ENCODE assay signal across 8 mouse cellular contexts in genomic region chr11:3862661-3863453, GRCm38 (mm10). TPM values are rescaled to one million over a fixed set of nuclear protein-coding genes. Genes with fewer than 3 reads are reported as not detected.
DNase-seq lines count a peak whose midpoint lies in the region; ATAC-seq lines count a peak whose summit lies in the region.

No protein-coding gene starts in this region.

- peak; percentile 72 to 73 for DNase-seq in cerebellum, adult 18-20 months
- no peak for DNase-seq in cerebellum, postnatal 4 days (ENCODE audit: low spot score in 2 of 2)
- DNase-seq in MN1 (ENCODE audit: low spot score) = no peak
- no peak for DNase-seq in embryo, embryonic 10 days (ENCODE audit: low spot score)

- H3K9ac ChIP-seq in limb, embryonic 12.5 days (replicated peaks) = no peak overlapping the region
- H3K9ac ChIP-seq in stomach, embryonic 15.5 days = no peak overlapping the region

- peaks cover 31% of the 10 kb centered on the region for H3K4me1 ChIP-seq in megakaryocyte, embryonic 14.5 days
- H3K4me1 ChIP-seq in limb, embryonic 12.5 days (replicated peaks) = peaks cover 5% of the 10 kb centered on the region; the same call in 1 of the 2 replicates
- H3K4me1 ChIP-seq in stomach, embryonic 15.5 days = 0 out of 2 replicates have a peak, but pooled peaks cover 7% of the 10 kb centered on the region

- H3K4me3 ChIP-seq in megakaryocyte, embryonic 14.5 days (replicated peaks) = peak overlapping the region; percentile 92
- H3K4me3 ChIP-seq in limb, embryonic 12.5 days (replicated peaks) = peak overlapping the region; percentile 53
- H3K4me3 ChIP-seq in stomach, embryonic 15.5 days (replicated peaks) = peak overlapping the region; percentile 51

- H3K4me2 ChIP-seq in limb, embryonic 12.5 days = peak overlapping the region; percentile 79
- peak overlapping the region; percentile 97 for H3K4me2 ChIP-seq in stomach, embryonic 15.5 days

- no peak overlapping the region for H3K27ac ChIP-seq in limb, embryonic 12.5 days
- H3K27ac ChIP-seq in stomach, embryonic 15.5 days = no peak overlapping the region

- peaks cover 50% of the 10 kb centered on the region for H3K27me3 ChIP-seq in megakaryocyte, embryonic 14.5 days (replicated peaks)
- peaks cover 26% of the 10 kb centered on the region for H3K27me3 ChIP-seq in limb, embryonic 12.5 days
- peaks cover 9% of the 10 kb centered on the region; the same call in 1 of the 2 replicates for H3K27me3 ChIP-seq in stomach, embryonic 15.5 days (replicated peaks)

- no peaks in the 10 kb centered on the region for H3K36me3 ChIP-seq in megakaryocyte, embryonic 14.5 days (replicated peaks; ENCODE audit: low read length)
- H3K36me3 ChIP-seq in limb, embryonic 12.5 days = no peaks in the 10 kb centered on the region
- H3K36me3 ChIP-seq in stomach, embryonic 15.5 days = no peaks in the 10 kb centered on the region

- no peak for ATAC-seq in megakaryocyte, adult 5-6 weeks (ENCODE audit: poor library complexity, severe bottlenecking)
- ATAC-seq in limb, embryonic 12.5 days (ENCODE audit: insufficient number of reproducible peaks, insufficient read depth, low FRiP score, low TSS enrichment, low read depth) = 0 out of 2 replicates have a peak, but pooled peaks have one; percentile 17
- no peak for ATAC-seq in stomach, embryonic 15.5 days (ENCODE audit: insufficient read depth, low FRiP score, low read depth)

- H3K9me3 ChIP-seq in megakaryocyte, embryonic 14.5 days = no peaks in the 10 kb centered on the region
- no peaks in the 10 kb centered on the region for H3K9me3 ChIP-seq in limb, embryonic 12.5 days
- H3K9me3 ChIP-seq in stomach, embryonic 15.5 days = no peaks in the 10 kb centered on the region

- 71% methylated on average over 19 of the region's 19 CpGs for WGBS in limb, embryonic 12.5 days
- WGBS in stomach, embryonic 15.5 days = 68% methylated on average over 19 of the region's 19 CpGs

RNA-seq across cellular contexts. Expression of gene Osbp2, which starts 0.8 kb away (rescaled TPM):
- polyA plus RNA-seq in megakaryocyte, embryonic 14.5 days (2012; ENCODE audit: insufficient read depth, low replicate concordance) = 0.31 and 1.4 TPM in 2 replicates
- 0.25 TPM in 1 of 2 replicates, not detected in the other for total RNA-seq in megakaryocyte, adult 5-6 weeks (2015)
- not detected in 2 replicates for total RNA-seq in megakaryocyte, adult 5-6 weeks (2017)
- 0.52 and 0.73 TPM in 2 replicates for polyA plus RNA-seq in limb, embryonic 12.5 days (2016; fragmentation: Nextera tagmentation; extraction: Ambion mirVana)
- 0.39 and 0.40 TPM in 2 replicates for polyA plus RNA-seq in stomach, embryonic 15.5 days (2015; fragmentation: Nextera tagmentation; extraction: Ambion mirVana)

RNA-seq across cellular contexts. Expression of gene 4921536K21Rik, which starts 32.0 kb away (rescaled TPM):
- 0.15 TPM in 1 of 2 replicates, not detected in the other for polyA plus RNA-seq in megakaryocyte, embryonic 14.5 days (2012; ENCODE audit: insufficient read depth, low replicate concordance)
- 0.09 TPM in 1 of 2 replicates, not detected in the other for total RNA-seq in megakaryocyte, adult 5-6 weeks (2015)
- total RNA-seq in megakaryocyte, adult 5-6 weeks (2017) = 0.15 TPM in 1 of 2 replicates, not detected in the other
- polyA plus RNA-seq in limb, embryonic 12.5 days (2016; fragmentation: Nextera tagmentation; extraction: Ambion mirVana) = 0.15 and 0.18 TPM in 2 replicates
- polyA plus RNA-seq in stomach, embryonic 15.5 days (2015; fragmentation: Nextera tagmentation; extraction: Ambion mirVana) = 0.19 and 0.32 TPM in 2 replicates

RNA-seq across cellular contexts. Expression of gene Dusp18, which starts 32.2 kb away (rescaled TPM):
- 0.70 TPM in 1 of 2 replicates, not detected in the other for polyA plus RNA-seq in megakaryocyte, embryonic 14.5 days (2012; ENCODE audit: insufficient read depth, low replicate concordance)
- 0.41 and 0.49 TPM in 2 replicates for total RNA-seq in megakaryocyte, adult 5-6 weeks (2015)
- 0.08 and 0.44 TPM in 2 replicates for total RNA-seq in megakaryocyte, adult 5-6 weeks (2017)
- polyA plus RNA-seq in limb, embryonic 12.5 days (2016; fragmentation: Nextera tagmentation; extraction: Ambion mirVana) = 11.2 and 11.4 TPM in 2 replicates
- polyA plus RNA-seq in stomach, embryonic 15.5 days (2015; fragmentation: Nextera tagmentation; extraction: Ambion mirVana) = 8.0 and 8.1 TPM in 2 replicates

RNA-seq across cellular contexts. Expression of gene Slc35e4, which starts 51.6 kb away (rescaled TPM):
- 11.8 and 25.3 TPM in 2 replicates for polyA plus RNA-seq in megakaryocyte, embryonic 14.5 days (2012; ENCODE audit: insufficient read depth, low replicate concordance)
- 4.0 and 4.1 TPM in 2 replicates for total RNA-seq in megakaryocyte, adult 5-6 weeks (2015)
- total RNA-seq in megakaryocyte, adult 5-6 weeks (2017) = 7.4 and 7.9 TPM in 2 replicates
- polyA plus RNA-seq in limb, embryonic 12.5 days (2016; fragmentation: Nextera tagmentation; extraction: Ambion mirVana) = 3.0 and 3.7 TPM in 2 replicates
- polyA plus RNA-seq in stomach, embryonic 15.5 days (2015; fragmentation: Nextera tagmentation; extraction: Ambion mirVana) = 4.0 and 4.7 TPM in 2 replicates

Comparison
In these comparisons a context has a peak if more than half of its experiments do, and no peak if none do; other contexts are left out.
1. DNase-seq: peak in cerebellum, adult 18-20 months (2 of 2); none in cerebellum, postnatal 4 days (0 of 2), MN1 (single experiment) and embryo, embryonic 10 days (single experiment).
2. Peak in every context shown above with its lines, with median percentiles within 50 percentile points of each other: H3K4me3 ChIP-seq.